Mouse (Mus musculus) CD4-positive, CD25-positive, alpha-beta regulatory T cell, adult 4 months (primary cell): ENCODE measurements around the gene Thap4. TPM values are rescaled to one million over a fixed set of nuclear protein-coding genes. Genes with fewer than 3 reads are reported as not detected.
"Not testable (repeated sequence)": the region's sequence is repeated elsewhere in the genome, so short reads cannot be mapped to it uniquely, and the experiment has no call there.

Experiments used
- ATAC-seq: one replicate; pipeline ENCODE4 v1.8.0; 2017
- polyA plus RNA-seq, 2 experiments: library from polyadenylated mRNA; unstranded; fragments of 100-300 nt; shearing (Covaris generic); gene quantifications; one replicate each; pipeline ENCODE4 v1.2.1; 2017

The Thap4 gene
- polyA plus RNA-seq, result 10 to 100 TPM; 14.1 to 24.8 TPM

DNA sequence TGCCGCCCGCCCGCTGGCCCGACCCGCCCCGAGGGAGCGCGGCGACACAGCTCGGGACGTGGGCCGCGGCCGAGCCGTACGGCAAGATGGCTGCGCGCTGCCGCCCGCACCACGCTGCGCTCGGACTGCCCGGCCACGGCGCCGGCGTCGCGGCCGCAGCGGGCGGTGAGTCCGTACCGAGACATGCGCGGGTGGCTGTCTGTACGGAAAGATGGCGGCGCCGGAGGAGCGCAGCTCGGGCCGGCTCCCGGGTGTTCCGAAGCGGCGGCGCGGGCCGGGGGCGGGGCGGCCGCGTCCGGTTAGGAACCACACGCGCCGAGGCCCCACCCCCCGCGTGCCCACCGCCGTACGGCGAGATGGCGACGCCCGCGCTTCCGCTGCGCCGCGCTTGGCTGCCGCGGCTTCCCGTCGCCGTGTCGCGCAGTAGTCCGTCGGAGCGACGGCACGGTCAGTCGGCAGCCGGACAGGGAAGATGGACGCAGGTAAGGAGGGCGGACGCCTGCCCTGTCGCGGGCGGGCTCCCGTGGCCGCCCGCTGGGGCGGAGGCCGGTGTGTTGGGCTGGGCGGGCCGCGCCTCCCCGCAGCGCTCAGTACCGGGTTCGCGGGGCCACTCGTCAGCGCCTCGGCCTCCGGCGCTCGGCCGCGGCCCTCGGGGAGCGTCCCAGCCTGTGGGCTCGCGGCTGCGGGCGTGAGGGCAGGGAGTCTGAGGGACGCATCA lies at the start of gene Thap4:
TSS of gene Thap4 (minus strand) at position 292 of the 718 bp plus-strand sequence.
- peak; percentile 84 for ATAC-seq

DNA sequence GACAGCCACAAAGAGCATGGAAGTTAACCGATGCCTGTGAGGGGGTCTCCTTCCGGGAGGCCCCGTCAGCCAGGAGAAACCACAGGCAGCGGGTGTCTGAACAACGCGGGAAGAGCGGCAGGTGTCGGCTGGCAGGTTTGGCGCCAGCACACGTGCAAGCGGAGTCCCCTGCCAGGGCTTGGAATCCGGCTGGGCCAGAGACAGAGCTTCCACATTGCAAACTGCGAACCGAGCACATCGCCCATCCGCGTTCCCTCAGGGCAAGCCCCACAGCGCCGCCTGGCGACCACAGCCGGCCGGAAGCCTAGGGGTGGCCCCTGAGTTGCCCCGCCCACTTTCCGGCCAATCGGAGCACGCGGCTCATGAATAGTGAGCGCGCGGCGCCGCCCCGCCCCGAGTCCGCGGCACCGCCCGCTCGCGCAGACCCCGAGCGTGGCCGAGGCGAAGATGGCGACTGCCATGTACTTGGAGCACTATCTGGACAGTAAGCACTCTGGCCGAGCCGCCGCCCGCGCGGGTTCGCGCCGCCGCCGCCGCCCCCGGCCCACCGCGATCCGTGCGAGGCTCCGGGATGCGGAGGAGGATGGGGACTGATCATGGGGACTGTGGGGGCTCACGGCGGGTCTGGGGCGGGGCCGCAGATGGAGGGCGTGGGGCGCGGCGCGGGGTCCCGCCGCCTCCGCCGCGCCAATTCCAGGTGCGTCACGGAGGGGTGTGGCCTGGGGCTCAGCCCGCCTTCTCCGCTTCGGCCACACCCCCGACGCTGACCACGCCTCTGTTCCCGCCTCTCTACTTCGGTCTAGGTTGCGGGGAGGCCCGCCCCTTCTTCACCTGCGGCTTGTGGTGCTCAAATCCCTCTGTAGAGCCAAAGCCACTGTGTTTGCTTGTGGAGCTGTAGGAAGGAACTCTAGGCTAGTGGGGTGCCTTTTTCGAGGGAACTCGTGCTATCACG lies 49.2 kb upstream of the Thap4 start, which contains the start of gene Ing5:
TSS of gene Ing5 (plus strand) at position 410 of the 952 bp plus-strand sequence.
- ATAC-seq, result peak; percentile 76

DNA sequence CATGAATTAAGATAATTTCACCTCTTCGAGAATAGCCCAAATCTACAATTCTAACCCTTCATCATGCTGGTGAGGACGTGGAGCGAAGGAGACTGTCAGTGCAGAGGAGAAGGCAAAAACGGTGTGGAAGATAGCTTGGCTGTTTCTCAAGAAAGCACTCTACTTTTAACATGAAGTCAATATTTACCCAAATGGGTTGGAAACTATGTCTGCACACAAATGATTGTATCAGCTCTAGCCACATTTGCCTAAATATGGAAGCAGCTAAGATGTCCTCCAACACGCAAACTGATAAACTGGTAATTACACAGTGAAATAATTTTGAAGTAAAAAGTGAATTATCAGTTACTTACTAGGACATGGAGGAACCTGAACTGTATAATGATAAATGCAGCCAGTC lies 48.1 kb upstream of the Thap4 start:
- no peak for ATAC-seq

DNA sequence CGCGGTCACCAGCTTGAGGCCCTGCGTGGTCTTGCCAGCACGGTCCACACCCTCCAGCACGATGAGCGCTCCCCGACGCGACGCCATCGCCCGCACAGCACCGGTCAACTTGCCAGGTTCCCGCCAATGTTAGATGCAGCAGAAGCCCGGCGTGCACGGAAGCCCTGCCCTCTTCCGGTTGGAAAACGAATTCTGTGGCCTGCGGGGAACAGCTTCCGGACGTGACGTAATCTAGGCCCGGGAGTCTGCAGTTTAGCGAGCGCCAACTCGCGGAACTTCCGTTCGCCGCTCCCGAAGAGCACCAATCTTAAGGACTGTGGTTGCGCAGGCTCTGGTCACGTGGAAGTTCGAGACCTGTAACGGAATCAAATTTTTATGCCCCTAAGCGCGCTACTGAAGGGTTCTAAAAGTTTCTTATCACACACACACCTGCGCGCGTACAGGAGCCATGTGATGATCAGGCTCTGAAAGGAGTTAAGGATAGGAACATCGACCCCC lies 47.1 kb upstream of the Thap4 start, which contains the start of gene Dtymk:
TSS of gene Dtymk (minus strand) at position 194 of the 498 bp plus-strand sequence.
- ATAC-seq, result peak; percentile 75

DNA sequence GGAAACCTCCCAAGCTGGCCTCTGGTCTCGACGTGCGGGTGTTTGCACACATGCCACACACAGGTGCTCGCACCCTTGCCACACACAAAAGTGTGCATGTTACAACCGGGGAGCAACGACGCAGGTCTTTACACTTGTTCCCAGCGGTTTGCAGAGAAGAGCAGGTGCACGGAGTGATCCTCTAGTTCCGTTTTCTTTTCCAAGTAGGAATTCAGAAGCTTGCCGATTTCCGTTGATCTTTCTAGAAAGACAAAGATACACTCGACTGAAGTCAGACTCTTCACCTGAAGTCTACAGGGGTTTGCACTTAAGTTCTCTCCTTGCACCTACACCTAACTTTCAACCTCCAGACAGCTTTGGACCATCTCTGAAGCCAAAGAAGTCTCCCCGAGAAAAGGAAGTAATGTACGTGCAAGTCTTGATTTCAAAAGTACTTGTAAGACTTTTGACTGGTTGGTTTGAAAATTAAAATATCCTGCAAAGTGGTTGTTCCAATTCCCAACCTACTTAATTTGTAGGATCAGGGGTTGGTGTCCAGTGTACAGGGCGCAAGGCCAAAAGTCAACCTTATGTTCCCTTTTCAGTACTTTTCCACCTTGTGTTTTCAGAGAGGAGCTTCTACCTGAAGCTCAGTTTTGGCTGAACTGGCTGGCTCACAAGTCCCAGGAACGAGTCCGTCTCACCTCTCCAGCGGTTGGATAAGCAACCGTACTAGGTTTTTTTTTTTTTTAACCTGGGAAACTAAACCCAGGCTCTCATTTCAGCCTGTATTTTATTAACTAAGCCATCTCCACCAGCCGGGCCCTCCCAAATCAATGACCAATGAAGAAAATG lies 46.2 kb upstream of the Thap4 start:
- ATAC-seq, result no peak

DNA sequence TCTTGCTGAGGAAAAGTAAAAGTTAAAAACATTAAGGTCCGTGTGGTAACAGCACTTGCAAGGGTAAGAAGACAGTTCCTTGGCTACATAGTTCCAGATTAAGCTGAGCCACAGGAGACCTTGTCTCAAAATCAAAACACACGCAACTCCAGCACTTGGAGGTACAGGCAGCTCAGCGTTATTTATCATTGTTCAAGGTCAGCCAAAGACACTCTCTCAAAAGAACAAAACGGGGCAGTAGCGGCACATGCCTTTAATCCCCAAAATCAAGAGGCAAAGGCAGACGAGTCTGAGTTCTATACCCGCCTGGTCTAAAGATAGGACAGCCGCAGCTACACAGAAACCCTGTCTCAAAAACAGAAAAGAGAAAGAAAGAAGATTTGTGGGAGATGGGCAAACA lies 41.2 kb upstream of the Thap4 start:
- no peak for ATAC-seq

DNA sequence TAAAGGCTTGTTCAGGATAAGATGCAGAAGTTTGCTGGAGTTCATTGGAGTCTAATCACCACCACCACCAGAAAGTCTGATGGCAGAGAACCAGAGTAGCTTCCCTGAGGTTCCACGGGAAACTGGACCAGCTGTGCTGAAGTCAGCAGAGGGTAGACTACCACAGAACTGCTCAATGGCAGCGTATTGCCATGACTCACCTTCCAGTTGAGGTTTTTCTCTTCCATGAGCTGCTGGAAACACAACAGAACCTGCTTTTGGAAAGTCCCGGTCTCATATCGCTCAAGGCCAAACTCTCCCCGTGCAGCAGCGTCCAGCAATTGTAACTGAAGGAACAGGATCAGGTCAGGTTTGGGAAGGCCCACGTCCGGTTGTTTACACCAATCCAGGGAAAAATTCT lies 39.9 kb upstream of the Thap4 start:
- ATAC-seq, result no peak

DNA sequence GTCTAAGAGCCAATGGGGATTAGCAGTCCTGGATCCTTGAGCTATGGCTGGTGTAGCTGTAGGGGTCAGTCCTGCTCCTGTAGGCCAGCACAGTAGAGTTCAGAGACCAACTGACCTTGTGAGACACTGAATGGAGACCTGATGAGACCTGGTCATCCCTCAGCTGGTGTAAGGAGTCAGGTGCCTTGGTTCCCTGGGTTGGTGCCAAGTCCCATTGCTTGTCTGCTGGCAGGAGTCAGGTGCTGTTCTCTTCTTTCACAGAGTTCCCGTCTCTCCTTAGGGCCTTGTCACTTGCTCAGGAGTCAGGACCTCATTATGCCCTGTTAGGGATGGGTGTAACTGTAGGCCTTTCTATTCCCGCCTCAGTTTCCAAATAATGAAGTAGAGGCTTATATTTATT lies 32.2 kb upstream of the Thap4 start:
- no peak for ATAC-seq

DNA sequence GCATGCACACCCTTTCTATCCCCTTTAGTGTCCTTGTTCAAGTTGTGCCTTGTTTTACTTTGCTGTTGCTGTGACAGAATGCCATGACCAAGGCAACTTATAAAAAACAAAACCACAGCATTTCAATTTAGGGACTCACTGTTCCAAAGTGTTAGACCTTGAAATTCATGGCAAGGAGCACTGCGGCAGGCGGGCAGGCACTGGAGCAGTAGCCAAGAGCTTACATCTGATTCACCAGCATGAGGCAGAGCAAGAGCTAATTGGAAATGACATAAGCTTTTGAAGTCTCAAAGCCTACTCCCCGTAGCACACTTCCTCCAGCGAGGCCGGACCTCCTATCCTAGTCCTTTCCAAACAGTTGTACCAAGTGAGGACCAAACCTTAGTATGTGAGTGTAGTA lies 22.0 kb upstream of the Thap4 start:
- no peak for ATAC-seq

DNA sequence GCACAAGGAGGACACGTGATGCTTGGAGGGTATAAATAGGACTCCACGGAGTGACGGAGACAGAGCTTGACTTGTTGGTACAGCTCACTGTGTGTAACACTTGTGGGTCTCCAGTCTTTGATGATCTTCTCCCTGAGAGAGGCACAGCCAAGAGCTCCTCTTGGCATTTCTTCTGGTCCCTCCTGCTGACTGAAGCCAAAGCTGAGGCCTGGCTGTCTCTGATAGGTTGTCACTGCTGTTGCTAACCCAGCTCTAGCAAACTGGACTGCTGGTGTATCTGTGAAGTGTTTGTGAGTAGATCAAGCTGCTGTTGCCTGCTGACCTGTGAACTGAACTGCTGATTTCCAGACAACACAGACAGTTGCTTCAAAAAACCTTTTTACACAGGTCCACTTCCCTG lies 15.2 kb upstream of the Thap4 start:
- no peak for ATAC-seq

DNA sequence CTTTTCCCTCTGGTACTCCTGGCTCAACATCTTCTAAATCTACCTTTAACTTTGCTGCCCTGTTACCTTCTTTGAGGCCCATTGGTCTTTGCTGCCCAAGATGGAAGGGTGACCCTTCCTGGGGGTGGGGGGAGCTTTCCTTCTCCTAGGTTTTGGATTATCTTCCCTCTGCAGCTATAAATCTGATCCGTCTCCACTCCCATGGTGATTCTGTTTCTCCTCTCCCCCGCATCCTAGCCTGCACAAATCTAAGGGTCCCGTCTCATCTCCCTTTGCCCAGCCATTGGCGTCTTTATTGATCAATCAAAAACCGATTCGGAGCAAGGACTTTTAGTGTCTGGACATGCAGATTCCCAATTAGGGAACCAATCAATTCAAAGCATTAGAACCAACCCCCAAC lies 12.9 kb upstream of the Thap4 start:
- no peak for ATAC-seq

DNA sequence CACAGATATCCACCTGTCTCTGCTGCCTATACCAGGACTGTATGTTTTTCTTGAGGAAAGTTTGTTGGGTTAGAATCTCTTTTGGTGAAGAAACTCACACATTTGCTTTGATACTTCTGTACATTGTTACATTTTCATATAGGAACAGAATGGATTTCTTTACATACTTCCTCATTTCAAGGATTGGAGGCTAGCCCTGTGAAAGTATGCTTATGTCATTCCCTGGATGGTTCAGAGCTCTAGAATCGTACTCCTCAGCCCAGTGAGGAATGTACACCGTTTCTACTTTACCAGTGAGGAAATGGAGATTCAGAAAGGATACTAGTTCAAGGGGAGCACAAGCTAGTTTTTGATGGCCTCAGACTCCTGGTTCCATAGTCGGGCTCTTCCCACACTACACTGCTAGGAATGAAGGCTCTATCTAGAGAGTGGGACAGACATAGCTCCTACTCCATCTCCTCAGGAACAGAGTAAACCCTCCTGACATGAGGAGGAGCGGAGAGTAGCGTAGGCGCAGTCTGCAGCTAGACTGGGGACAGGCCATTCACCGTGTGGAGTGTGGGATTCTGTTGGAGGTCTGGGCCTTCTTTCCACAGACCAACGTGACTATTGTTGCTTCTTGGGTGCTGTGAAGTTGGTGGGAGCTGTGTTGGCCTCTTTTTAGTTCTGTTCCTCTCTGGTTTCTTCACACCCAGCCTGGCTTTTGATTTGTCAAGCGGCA lies 10.4 kb upstream of the Thap4 start:
- ATAC-seq, result no peak

DNA sequence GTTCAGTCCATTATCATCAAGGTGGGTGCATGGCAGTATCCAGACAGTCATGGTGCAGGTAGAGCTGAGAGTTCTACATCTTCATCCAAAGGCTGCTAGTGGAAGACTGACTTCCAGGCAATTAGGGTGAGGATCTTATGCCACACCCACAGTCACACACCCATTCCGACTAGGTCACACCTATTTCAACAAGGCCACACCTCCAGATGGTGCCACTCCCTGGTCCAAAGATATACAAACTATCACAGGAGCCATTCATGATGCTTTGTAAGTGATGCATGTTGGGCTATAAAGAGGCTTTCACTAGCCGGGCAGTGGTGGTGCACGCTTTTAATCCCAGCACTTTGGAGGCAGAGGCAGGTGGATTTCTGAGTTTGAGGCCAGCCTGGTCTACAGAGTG lies 8.9 kb upstream of the Thap4 start:
- not testable (repeated sequence) for ATAC-seq

DNA sequence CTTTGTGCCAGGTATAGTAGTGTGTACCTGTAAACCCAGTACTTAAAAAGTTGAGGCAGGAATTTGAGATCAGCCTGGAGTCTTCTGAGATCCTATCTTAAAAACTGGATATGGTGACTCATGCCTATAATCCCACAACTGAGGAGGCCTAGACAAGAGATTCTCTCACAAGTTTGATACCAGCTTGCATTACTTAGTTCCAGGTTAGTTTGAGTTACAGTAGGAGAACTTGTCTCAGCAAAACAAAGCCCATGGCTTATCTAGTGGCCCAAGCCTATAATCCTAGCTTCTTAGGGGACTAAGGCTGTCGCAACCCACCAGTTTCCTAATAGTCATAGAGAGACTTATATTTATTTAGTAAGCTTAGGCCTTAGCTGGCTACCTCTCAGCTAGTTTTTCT lies 5.4 kb upstream of the Thap4 start:
- no peak for ATAC-seq

DNA sequence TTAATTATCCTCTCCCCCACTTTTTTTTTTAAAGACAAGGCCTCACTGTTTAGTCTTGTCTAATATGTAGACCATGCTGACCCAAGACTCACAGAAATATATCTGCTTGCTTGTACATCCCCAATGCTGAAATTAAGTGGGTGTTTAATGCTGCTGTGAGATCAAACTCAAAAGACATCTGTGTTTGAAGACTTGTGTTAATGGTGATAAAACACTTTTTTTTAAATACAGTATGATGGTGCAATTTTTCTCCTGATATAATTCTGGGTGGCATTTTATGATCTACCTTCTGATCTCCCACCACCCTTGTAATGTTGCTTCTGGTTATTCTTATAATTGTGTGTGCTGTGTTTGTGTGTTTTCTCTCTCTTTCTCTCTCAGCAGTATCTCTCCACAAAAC lies 1.5 kb upstream of the Thap4 start:
- no peak for ATAC-seq

DNA sequence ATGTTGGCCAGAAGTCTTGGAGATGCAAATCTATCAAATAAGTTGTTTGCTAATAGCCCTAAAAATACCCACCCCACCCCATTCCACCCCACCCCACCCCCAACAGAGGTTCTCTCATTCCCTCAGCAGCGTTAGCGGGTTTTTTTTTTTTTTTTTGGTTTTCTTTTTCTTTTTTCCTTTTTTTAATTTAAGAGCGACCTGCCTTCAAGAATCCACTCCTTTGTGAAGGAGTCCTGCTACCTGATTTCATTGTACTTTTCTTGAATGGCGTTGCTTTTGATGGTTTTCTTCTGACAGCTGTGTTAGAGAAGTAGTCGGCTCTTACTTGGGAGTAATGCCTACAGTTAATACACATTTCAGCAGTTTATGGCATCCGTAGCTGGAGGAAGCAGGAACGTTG lies 954 bp upstream of the Thap4 start:
- ATAC-seq, result no peak

DNA sequence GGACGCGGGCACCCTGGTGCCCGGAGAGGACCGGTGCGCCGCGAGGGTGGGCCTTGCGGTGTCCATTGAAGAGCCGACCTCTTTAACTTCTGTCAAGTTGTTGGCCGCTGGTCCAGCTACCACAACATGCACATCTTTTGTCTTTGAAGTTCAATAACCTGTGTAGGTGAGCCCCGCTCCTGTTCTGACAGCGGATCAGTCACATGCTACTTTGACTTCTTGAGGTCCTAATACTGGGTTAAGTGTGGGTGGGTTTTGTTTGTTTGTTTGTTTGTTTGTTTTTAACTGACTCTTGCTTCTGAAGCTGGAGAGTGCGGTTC lies 587 bp upstream of the Thap4 start:
- peak; percentile 15 for ATAC-seq

DNA sequence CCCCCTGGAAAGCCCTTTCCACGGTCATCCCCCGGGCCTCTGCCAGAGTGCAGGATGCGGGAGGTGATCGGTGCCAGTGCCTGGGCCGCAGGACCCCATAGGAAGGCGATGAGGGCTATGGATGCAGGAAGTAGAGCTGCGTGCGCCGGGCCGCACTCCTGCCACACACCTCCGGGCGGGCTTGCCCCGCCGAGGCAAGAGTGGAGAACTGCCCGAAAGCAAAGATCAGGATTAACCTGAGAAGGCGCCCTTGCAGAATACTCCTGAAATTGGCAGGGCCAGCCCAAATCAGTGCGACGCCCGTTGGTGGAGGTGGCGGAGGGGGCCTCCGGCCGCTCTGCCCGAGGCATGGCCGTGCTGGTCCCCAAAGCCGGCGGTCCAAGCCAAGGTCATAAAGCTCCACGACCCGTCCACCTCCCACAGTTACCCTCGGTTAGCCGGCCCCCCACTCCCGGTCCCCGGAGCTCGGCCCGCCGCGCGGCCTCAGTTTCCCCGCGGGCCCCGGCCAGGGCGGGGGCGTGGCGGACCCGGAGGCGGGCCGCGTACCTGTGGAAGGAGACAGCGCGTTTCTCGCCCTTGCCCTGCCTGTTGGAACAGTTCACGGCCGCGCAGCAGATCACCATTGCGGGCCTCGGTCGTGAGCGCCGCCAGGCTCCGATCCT lies 622 bp downstream of the Thap4 start:
- peak; percentile 33 for ATAC-seq

DNA sequence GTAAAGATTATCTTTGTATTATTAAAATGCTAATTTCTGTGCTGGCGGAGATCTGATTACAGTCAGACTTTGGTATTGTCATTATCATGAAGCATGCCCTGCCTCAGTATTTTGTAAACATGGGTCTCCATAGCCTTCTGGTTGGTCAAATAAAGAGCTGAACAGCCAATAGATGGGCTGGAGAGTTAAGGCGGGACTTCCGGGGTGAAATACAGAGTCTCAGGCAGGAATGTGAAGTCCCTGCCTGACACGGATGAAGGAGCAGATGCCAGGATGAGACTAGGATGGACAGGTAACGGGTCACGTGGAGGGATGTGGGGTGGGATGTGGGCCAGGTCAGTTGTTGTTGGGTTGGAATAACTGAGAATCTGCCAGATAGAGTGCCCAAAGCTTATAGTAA lies 3.4 kb downstream of the Thap4 start, which contains the start of gene Atg4b:
TSS of gene Atg4b (plus strand) at position 211 of the 400 bp plus-strand sequence.
- ATAC-seq, result no peak

DNA sequence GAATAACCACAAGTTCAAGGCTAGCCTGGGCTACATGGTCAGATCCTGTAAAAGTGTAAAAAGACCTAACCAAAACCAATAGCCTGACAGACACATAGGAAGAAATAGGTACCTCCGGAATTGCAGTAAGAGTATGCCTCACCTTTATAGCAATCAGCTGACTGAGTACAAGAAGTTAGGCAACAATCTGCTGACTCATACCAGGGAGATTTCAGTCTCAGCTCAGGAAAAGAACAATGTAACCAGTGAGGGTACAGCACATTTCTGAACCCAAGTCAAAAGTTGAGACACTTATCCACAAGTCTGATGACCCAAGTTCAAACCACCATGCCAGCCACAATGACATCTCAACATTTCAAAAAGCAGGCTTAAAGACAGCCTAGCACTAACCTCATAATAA lies 6.1 kb downstream of the Thap4 start:
- no peak for ATAC-seq

DNA sequence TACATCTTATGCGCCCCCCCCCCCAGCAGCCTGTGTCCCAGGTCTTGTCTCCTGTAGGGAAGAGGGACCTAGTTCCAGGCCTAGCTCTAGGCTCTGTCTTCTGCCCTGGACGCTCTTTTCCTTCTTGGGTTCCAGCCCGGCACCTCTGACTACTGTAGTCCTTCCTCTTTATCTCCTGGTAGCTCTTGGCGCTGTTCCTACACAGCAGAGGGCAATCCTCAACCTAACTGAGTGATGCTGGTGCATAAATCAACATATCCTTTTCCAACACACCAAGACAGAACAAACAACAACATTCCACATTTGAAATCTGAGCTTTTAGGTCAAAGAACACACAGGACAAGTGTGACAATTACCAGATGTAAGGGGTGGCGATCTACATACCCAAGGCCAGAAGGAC lies 8.5 kb downstream of the Thap4 start:
- no peak for ATAC-seq
